Mouse (Mus musculus) thymus, adult 2 months (tissue): ENCODE results near the gene Rpl21.

Experiments used
- CTCF ChIP-seq: fragments of 200-500 bp; IDR thresholded peaks from 2 replicates; pipeline ENCODE4 v1.5.1; 2012; ENCODE audit warnings: mild to moderate bottlenecking, control low read depth, low read length, moderate library complexity, borderline replicate concordance; ENCODE audit not compliant: control insufficient read depth, poor library complexity, insufficient read depth; ENCODE audit errors: extremely low read depth
- POLR2A ChIP-seq: fragments of 200-500 bp; IDR thresholded peaks from 2 replicates; pipeline ENCODE4 v1.6.1; 2012; ENCODE audit warnings: mild to moderate bottlenecking, low read length, control low read depth, moderate library complexity; ENCODE audit not compliant: control insufficient read depth, poor library complexity, insufficient read depth; ENCODE audit errors: extremely low read depth

DNA sequence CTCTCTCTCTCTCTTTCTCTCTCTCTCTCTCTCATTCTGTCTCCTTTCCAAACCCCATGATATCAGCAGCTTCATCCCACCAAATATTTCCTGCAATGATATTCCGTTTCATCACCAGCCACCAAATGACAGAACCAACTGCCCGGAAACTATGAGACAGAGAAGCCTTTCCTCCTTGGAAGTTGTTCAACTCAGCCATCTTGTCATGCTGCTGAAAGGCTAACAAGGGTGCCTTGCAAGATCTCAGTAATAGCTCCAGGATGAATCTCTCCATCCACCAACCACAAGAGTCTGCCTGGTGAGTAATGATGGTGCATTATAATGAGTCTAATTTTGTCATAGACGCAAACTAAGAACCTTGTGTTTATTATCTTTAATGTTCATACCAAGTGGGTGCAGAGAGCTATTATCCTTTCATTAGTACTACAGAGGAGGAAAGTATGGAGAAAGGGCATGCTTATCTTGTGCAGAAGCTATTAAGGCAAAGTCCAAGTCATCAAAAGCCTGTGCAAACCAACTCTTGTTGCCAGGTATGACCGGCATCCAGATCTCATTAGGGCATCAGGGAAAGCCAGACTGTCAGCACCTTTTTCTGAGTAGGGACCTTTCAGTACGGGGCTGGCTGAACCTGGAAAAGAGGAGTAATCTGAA lies 40.4 kb downstream of the Rpl21 start:
- no peak for TF ChIP-seq CTCF
- TF ChIP-seq POLR2A = no peak
